Mouse (Mus musculus) effector memory CD4-positive, alpha-beta T cell, adult 5 months (primary cell): Measurements from ENCODE around the gene Rinl. TPM values are rescaled to one million over a fixed set of nuclear protein-coding genes. Genes with fewer than 3 reads are reported as not detected.

Experiments used
- polyA plus RNA-seq: library from polyadenylated mRNA; unstranded; fragments of 100-300 nt; shearing (Covaris generic); gene quantifications from one replicate; pipeline ENCODE4 v1.2.1, GENCODE M21; 2017

The Rinl gene
- polyA plus RNA-seq = 258 TPM

GRCm38 (mm10) chr7:28788307-28789195 is at the start of gene Rinl:
Gene Rinl (plus strand): TSS chr7:28788969.

GRCm38 (mm10) chr7:28741709-28742438 is 46.9 kb upstream of the Rinl start, which contains the start of the genes Mrps12 and Sars2:
Gene Mrps12 (minus strand): TSS chr7:28741820.
Gene Sars2 (plus strand): TSS chr7:28741992.

GRCm38 (mm10) chr7:28756079-28756478 is 32.7 kb upstream of the Rinl start, which contains the start of gene Ccer2:
Gene Ccer2 (plus strand): TSS chr7:28756174.

GRCm38 (mm10) chr7:28766173-28766879 is 22.4 kb upstream of the Rinl start, which contains the start of gene Sirt2:
Gene Sirt2 (plus strand): TSS chr7:28766735.

GRCm38 (mm10) chr7:28767462-28767965 is 21.3 kb upstream of the Rinl start, which contains the start of gene Nfkbib:
Gene Nfkbib (minus strand): TSS chr7:28767512.

GRCm38 (mm10) chr7:28808221-28808941 is 19.6 kb downstream of the Rinl start, which contains the start of gene Hnrnpl:
Gene Hnrnpl (plus strand): TSS chr7:28808541.

GRCm38 (mm10) chr7:28824941-28825685 is 36.3 kb downstream of the Rinl start, which contains the start of gene Ech1:
Gene Ech1 (plus strand): TSS chr7:28825217.

GRCm38 (mm10) chr7:28833723-28834347 is 45.1 kb downstream of the Rinl start, which contains the start of gene Lgals4:
Gene Lgals4 (plus strand): TSS chr7:28833854.

Other genes with a start within 250 kb of the Rinl start
- not detected for gene Sycn, start 248.1 kb upstream of the Rinl start, polyA plus RNA-seq
- gene Nccrp1, start 241.7 kb upstream of the Rinl start, polyA plus RNA-seq = 1.3 TPM
- gene Samd4b, start 190.8 kb upstream of the Rinl start, polyA plus RNA-seq = 82.1 TPM
- 8.1 TPM for gene Pak4, start 190.8 kb upstream of the Rinl start, polyA plus RNA-seq
- gene Acp7, start 157.6 kb upstream of the Rinl start, polyA plus RNA-seq = not detected
- 2.8 TPM for gene Fbxo27, start 96.1 kb upstream of the Rinl start, polyA plus RNA-seq
- 6.0 TPM for gene Fbxo17, start 72.2 kb upstream of the Rinl start, polyA plus RNA-seq
- 37.6 TPM for gene Mrps12, start 47.1 kb upstream of the Rinl start, polyA plus RNA-seq
- gene Sars2, start 47.0 kb upstream of the Rinl start, polyA plus RNA-seq = 20.6 TPM
- not detected for gene Ccer2, start 32.8 kb upstream of the Rinl start, polyA plus RNA-seq
- 71.7 TPM for gene Sirt2, start 22.2 kb upstream of the Rinl start, polyA plus RNA-seq
- gene Nfkbib, start 21.5 kb upstream of the Rinl start, polyA plus RNA-seq = 222 TPM
- gene Hnrnpl, start 19.6 kb downstream of the Rinl start, polyA plus RNA-seq = 333 TPM
- gene Ech1, start 36.2 kb downstream of the Rinl start, polyA plus RNA-seq = 121 TPM
- 17.6 TPM for gene Lgals4, start 44.9 kb downstream of the Rinl start, polyA plus RNA-seq
- gene Lgals7, start 74.9 kb downstream of the Rinl start, polyA plus RNA-seq = 4.6 TPM
- not detected for gene Capn12, start 92.5 kb downstream of the Rinl start, polyA plus RNA-seq
- gene Actn4, start 173.4 kb downstream of the Rinl start, polyA plus RNA-seq = 263 TPM
- gene Eif3k, start 192.9 kb downstream of the Rinl start, polyA plus RNA-seq = 292 TPM
- gene Map4k1, start 193.1 kb downstream of the Rinl start, polyA plus RNA-seq = 137 TPM